Mouse (Mus musculus) embryonic stem cell, embryonic (primary cell): ENCODE measurements around the gene Sirt1.

Source experiments
- CTCF ChIA-PET, 4 experiments: fragments of 300-600 bp in 2 of 4; fragments of 350-600 bp in 2 of 4; sonication (Branson Sonifier 250); formaldehyde crosslinking; loops; one replicate each; lab custom pipeline; 2022; ENCODE audit warnings: inconsistent platforms in 2 of 4; lab: Charles Lee
- POLR2A ChIA-PET, 4 experiments: fragments of 300-600 bp in 2 of 4; fragments of 350-600 bp in 2 of 4; sonication (Branson Sonifier 250); formaldehyde crosslinking; loops; one replicate each; lab custom pipeline; 2022; ENCODE audit warnings: antibody characterized with exemption in 4 of 4, inconsistent platforms in 1 of 4; lab: Charles Lee

Sirt1 gene

GRCm38 (mm10) chr10:63308582-63309366 is 72.7 kb downstream of the Sirt1 start:
- POLR2A ChIA-PET = interaction anchor here in 3 of 4 experiments (0.6 to 6.9 kb wide), 33 partner anchors 8 to 283 kb away, joined by 3 to 58 read pairs (median 4); partner anchors contain the start of genes Dnajc12 (in 2 of the 3), Sirt1 (in 2 of the 3) and Herc4 (in 1 of the 3)
- CTCF ChIA-PET = interaction anchor here (0.5 to 4.1 kb wide), 97 partner anchors 10 to 740 kb away, joined by 3 to 41 read pairs (median 4); partner anchors contain the start of genes Dnajc12 (in 4 of the 4), Sirt1 (in 2 of the 4), Atoh7 (in 1 of the 4) and Herc4 (in 1 of the 4)

- ChIA-PET POLR2A (interaction anchor here in 1 of 4 experiments (1.6 kb wide), 1 partner anchor 23 kb away, joined by 3 read pairs; no protein-coding TSS in a partner anchor), CTCF (no interaction called here)
Observed at GRCm38 (mm10) chr10:63302356-63302755, 79.1 kb downstream of the Sirt1 start.

- ChIA-PET CTCF (interaction anchor here in 2 of 4 experiments (0.6 to 0.9 kb wide), 2 partner anchors 12 kb away, joined by 4 to 5 read pairs; no protein-coding TSS in a partner anchor), POLR2A (interaction anchor here in 2 of 4 experiments (0.8 to 1.5 kb wide), 3 partner anchors 11 to 18 kb away, joined by 3 to 5 read pairs (median 4); no protein-coding TSS in a partner anchor)
Observed at GRCm38 (mm10) chr10:63282846-63283245, 98.7 kb downstream of the Sirt1 start.

- ChIA-PET CTCF (interaction anchor here in 2 of 4 experiments (0.6 to 0.9 kb wide), 2 partner anchors 12 kb away, joined by 4 to 5 read pairs; no protein-coding TSS in a partner anchor), POLR2A (interaction anchor here in 2 of 4 experiments (0.8 to 1.5 kb wide), 3 partner anchors 11 to 18 kb away, joined by 3 to 5 read pairs (median 4); no protein-coding TSS in a partner anchor)
Observed at GRCm38 (mm10) chr10:63282417-63282816, 99.1 kb downstream of the Sirt1 start.

DNA sequence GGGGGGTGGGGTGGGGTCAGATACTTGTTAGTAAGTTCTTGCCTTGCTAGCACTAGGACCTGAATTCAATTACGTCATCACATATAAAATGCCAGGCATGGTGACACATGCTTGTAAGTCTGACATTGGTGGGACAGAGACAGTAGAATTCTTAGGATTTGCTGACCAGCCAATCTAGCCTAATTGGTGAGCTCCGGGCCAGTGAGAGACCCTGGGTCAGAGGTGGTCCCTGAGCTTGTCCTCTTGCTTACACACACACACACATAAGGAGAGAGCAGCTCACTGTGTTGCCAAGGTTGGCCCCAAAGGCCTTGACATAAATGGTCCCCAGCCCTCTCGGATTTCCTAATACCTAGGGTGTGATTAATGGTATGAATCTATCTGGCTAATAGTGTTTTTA is 101.7 kb downstream of the Sirt1 start:
- CTCF ChIA-PET = interaction anchor here in 1 of 4 experiments (0.8 to 1.1 kb wide), 2 partner anchors 8 to 29 kb away, joined by 3 to 4 read pairs; no protein-coding TSS in a partner anchor
- POLR2A ChIA-PET = interaction anchor here in 2 of 4 experiments (0.6 to 2.4 kb wide), 7 partner anchors 9 to 258 kb away, joined by 3 to 6 read pairs (median 4); partner anchors contain the start of gene Herc4 (in 1 of the 2)

- CTCF ChIA-PET = interaction anchor here in 1 of 4 experiments (1.9 kb wide), 1 partner anchor 32 kb away, joined by 6 read pairs; no protein-coding TSS in a partner anchor
- POLR2A ChIA-PET = interaction anchor here in 2 of 4 experiments (0.5 to 1.8 kb wide), 4 partner anchors 10 to 54 kb away, joined by 3 to 7 read pairs (median 4); no protein-coding TSS in a partner anchor
Observed at GRCm38 (mm10) chr10:63277010-63277409, 104.5 kb downstream of the Sirt1 start.

GRCm38 (mm10) chr10:63272868-63273267 is 108.6 kb downstream of the Sirt1 start:
- ChIA-PET CTCF (interaction anchor here in 2 of 4 experiments (1.2 to 4.4 kb wide), 4 partner anchors 14 to 103 kb away, joined by 3 to 31 read pairs (median 10); no protein-coding TSS in a partner anchor), POLR2A (interaction anchor here in 2 of 4 experiments (0.5 to 1.9 kb wide), 8 partner anchors 23 to 421 kb away, joined by 3 to 9 read pairs (median 4); partner anchors contain the start of gene Herc4 (in 2 of the 2))

DNA sequence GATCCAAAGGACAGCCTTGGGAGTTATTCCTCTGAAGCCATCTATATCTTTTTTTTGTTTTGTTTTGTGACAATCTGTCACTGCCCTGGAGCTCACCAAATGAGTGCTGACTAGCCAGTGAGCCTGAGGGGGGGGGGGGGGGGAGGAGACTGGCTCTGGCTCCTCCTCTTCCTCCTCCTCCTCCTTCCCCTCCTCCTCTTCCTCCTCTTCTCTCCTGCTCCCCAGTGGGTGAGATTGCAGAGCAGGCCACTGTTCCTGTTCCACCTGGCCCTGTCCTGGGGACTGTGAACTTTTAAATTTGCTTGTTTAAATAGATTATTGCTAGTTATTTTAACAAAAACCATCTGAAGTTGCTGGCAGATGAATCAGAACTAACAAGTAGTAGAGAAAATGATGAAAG is 109.1 kb downstream of the Sirt1 start:
- ChIA-PET POLR2A (interaction anchor here in 3 of 4 experiments (0.5 to 2.7 kb wide), 14 partner anchors 13 to 421 kb away, joined by 3 to 12 read pairs (median 4); partner anchors contain the start of gene Herc4 (in 2 of the 3)), CTCF (interaction anchor here (0.6 to 4.4 kb wide), 17 partner anchors 11 to 394 kb away, joined by 3 to 31 read pairs (median 4); no protein-coding TSS in a partner anchor)
